Mouse (Mus musculus) ZHBTc4 (cell line): ENCODE results near the gene Trim56.

ENCODE experiments used
- DNase-seq: peaks from one replicate; pipeline ENCODE4 v3.0.0-alpha.2; 2011; ENCODE audit warnings: low read depth, low spot score

Trim56 gene

DNA sequence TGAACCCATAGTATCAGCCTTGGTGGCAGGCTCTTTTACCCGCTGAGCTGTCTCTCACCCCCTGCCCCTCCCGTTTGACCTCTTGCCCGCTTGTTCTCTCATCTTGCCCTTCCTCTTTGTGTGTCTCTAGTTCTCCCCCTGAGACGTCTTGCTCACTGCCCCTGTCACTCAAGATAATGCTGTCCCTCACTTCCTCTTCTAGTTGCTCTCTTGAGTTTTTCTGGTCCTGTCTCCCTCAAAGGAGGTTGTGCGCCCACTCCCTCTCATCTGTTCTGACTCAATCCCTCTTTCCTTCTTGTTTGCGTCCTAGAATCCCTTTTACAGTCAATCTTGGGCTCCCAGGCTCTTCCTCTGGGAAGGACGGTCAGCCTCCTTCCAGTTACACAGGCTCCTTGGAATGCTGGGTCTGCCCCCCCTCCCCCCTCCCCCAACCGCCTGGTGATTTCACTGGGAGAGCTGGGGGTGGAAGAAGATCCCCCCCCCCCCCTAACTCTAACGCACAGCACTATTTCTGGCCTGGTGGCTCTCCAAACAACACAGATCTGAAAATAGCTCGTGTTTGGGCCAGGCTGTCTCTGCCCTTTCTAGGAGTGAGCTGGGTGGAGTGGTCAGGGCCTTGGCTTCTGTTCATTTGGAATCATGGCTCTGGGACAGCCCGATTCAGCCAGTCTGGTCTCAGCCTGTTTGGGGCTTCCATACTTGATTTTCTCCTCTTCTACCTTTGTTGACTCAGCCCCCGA lies 39.6 kb downstream of the Trim56 start:
- DNase-seq: no peak

DNA sequence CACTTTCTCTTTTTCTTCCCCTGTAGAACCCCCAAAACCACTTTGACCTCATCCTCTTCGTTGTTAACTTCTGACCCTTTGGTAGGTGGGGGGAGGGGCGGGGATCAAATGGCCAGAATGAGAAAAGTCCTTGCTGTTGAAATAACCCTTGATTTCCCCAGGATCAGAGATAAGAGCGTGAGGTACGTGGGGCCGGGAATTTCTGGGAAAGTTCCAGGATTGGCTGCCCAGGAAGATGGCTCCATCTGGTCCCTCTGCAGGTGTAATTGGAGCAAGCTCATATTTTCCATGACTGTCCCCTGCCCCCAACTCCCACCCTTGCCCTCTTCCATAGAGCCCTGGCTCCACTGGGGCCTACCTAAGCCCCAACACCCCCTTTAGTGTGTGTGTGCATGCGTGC lies 40.3 kb downstream of the Trim56 start:
- DNase-seq: no peak

DNA sequence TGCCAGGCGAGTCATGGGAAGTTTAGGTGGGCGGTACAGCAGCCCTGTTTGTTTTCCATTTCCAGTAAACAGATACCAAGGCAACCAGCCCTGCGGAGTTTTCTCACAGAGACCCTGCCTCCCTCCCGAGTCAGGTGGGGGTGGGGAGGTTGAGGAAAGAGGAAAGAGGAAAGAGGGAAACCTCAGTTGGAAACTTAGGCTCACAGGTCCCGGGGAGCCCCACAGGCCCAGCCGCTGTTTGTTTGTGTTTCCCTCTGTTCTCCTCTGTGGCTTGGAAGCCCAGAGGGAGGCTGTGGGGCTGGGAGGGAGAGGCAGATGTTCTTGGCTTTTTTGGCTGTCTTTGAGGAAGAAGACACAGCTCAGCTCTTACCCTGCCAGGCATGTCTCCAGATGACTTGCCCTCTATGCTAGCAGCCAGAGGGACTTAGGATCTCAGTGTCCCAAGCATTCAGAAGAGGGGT lies 41.8 kb downstream of the Trim56 start:
- peak; percentile 23 for DNase-seq

DNA sequence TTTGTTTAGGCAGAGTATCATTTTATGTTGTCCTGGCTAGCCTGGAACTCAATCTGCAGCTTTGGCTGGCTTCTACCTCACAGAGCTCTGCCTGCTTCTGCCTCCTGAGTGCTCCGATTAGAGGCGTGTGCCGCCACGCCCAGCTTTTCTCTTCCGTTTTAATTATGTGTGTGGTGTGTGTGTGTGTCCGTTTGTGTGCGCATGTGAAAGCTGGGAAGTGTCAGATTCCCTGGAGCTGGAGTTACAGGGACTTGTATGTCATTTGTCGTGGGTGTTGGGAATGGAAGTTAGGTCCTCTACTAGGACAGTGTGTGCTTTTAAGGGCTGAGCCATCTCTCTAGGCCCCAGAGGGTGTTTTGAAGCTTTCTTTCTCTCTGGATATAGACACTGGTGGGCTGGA lies 42.9 kb downstream of the Trim56 start:
- DNase-seq: peak; percentile 40

DNA sequence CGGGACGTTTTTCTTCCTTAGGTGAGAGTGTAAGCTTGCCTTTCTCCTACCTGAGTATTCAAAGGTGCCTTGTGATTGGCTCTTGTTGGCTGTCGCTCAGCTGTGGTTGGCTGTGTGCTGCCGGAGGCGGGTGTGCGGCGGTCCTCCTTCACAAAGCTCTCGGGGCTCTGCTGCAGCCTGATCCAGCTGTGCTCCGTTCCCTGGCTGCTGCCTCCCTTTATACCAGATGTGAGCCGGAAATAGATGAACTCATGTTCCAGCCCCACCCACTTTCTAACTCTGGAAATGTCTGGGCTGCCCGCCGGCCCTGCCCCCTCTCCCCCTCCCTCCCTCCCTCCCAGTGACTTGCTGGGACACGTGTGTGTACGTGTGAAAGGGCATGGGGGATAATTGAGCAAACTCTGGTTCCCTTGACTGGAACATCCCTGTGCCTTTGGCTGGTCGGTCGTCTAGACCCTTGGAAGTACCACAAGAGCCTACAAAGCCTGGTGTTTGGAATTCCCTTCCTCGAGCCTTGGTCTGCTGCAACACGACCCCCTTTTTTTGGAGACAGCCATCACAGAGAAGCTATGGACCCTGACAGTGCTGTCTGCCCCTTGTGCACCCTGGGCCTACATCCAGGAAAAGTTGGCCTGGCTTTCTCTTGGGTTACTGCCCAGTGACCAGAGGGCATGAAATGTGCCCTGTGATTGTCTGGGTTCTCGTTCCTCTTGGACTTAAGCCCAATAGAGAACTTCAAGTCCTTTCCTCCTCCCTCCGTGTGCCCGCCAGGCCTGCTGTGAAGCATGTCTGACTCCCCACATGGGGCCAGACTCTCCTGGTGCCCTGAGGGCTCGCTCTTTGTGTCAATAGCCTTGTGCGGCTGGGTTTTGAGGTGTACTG lies 43.7 kb downstream of the Trim56 start, which contains the start of gene Serpine1:
Serpine1 (minus strand) TSS at position 190 of the 882 bp plus-strand sequence.
- DNase-seq: peak; percentile 94

DNA sequence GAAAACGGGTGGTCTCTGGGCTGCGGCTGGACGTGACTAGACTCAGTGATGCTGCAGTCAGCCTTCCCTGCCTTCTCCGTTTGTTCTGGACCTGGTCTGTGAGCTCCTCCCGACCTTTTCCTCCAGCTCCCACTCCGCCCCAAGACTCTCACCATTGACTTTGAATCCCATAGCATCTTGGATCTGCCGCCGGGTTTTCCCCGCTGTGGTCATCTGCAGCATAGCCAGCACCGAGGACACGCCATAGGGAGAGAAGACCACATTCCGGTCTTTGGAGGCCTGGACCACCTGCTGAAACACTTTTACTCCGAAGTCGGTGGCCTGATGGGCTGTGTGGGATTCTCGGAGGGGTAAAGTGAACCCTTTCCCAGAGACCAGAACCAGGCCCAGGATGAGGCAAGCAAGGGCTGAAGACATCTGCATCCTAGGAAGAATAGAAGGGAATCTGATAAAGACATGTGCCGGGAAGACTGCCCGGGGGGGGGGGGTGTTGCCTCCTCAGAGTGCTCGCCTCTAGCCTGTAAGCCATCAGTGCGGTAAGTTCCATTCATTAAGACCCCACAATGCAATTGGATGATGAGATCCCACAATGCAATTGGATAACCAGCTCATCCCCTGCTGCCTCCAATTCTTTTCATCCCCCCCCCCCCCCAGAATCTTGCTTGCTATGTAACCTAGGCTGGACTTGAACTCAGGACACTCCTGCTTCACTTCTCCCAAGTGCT lies 45.0 kb downstream of the Trim56 start:
- no peak for DNase-seq

DNA sequence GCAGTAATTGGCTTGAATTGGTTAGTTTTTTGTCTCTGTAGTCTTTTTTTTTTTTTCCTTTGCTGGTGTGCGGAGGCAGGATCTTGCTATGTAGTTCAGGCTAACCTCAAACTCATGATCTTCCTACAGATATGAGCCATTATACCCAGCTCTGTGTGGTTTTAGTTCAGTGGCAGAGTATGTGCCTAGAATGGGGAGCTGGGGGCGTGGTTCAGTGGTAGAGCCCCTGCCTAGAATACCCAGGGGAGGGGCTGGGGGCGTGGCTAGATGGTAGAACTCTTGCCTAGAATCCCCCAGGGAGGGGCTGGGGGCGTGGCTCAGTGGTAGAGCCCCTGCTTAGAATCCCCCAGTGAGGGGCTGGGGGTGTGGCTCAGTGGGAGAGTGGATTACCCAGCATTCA lies 47.3 kb downstream of the Trim56 start:
- DNase-seq: peak; percentile 55

DNA sequence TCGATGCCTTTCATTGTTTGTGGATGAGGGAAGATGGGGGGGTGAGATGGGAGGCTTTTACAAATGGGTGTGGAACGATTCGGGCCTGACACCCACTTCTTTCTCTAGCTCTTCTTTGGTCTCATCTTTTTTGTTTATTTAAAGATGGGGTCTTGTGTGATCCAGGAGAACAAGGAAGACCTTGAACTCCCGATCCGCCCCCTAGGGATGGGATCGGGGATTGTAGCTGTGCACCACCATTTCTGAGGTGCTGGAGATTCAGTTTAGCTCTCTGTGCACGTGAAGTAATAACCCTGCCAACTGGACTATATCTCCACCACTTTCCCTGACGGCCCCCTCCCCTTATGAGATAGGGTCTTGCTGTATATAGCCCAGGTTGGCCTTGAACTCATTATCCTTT lies 50.1 kb downstream of the Trim56 start:
- DNase-seq: peak; percentile 64

DNA sequence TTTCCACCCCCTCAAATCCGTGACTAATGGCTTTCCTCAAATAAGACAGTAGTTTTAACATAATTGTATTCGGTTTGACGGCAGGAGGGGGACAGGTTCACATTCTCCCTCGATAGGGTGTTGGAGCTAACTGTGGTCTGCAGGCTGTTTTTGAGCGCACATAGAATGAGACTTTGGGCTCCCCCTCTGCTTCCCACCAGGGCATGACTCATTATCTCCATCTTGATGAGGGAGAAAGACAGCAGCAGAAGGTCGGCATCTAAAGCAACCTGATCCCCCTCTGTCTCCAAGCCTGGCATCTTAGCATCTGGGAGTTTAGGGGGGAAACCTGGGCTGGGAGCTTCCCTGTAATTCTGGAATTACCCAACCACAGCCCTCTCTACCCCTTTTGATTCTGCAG lies 50.6 kb downstream of the Trim56 start:
- DNase-seq: no peak

DNA sequence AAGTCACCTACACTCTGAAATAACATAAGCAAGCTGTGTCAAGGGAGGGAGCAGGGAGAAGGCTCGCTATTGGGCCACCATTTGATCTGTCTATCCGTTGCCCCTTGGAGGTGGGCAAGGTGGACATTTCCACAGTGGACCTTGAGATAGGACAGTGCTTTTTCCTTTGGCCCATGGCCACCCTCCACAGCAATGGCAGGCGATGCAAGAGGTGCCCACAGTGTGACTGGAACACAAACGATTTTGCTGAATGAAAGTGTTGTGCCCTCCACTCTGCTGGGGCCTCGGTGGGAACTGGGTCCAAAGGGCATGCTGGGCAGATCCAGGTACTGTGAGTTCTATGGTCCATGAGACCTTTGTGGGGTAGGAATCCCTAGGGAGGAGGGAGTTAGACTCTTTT lies 53.4 kb downstream of the Trim56 start:
- DNase-seq: no peak

DNA sequence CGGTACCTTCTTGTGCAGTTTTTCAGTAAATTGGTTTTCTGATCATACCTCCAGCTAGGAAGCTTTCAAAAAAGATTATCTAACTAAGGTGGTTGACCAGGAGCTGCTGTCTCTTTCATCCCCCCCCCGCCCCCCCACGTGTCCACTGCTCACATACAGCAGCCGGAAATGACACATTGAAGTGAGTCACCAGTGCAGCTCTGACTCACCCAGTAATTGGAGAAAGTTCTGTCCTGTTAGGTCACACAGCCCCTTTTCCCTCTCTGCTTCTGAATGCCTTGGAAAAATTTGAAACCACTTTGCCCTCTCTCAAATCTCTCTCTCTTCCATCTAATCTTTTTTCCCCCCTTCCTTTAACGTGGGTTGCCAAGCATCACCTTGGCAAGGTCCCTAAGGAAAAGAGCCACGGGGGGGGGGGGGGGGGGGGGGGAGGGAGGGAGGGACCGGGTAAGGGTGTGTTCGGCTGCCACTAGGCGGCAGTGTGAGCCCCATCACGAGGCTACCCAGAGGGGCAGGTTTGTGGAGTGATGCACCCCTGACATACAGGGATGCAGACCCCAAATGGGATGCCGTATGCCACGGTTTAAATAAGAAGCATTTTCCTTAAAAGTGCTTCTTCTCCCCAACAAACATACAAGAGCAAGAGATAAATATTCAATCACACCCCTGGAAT lies 54.1 kb downstream of the Trim56 start:
- DNase-seq: peak; percentile 34
